Mouse (Mus musculus): Measurements from ENCODE around the gene Klhl10. TPM values are rescaled to one million over a fixed set of nuclear protein-coding genes. Genes with fewer than 3 reads are reported as not detected.

Klhl10 gene
- polyA plus RNA-seq, 1 experiment from 2014 or later: 0.68 TPM

DNA sequence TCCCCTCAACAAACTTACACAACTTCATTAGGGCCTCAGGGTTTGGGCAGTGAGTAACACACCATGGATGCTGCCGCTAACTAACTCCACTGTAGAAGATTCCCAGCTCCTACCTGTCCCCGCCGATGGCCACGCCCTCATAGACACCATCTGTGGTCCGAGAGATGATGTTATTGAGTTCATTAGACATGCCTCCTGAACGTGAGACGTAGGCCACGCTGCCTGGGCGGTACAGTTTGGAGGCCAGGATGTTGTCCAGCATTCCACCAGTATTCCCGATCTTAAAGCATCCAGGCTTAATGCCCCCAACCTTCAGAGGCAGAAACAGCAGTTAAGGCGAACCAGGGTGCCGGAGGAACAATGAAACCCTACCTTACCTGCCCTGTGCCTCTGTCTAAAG is 52.1 kb downstream of the Klhl10 start:
- WGBS: 93% methylated on average over 12 of the region's 12 CpGs
- Histone ChIP-seq H3K4me1 (ENCODE audit: control insufficient read depth, insufficient read depth, low read length) (no peaks in the 10 kb centered on the region), H3K36me3 (ENCODE audit: control insufficient read depth, insufficient read depth, low read length) (peaks cover 94% of the 10 kb centered on the region), H3K4me3 (ENCODE audit: low read length) (no peak overlapping the region), H3K27me3 (ENCODE audit: control insufficient read depth, insufficient read depth, low read length) (no peaks in the 10 kb centered on the region), H3K27ac (ENCODE audit: low read depth, low read length) (no peak overlapping the region), H3K9me3 (ENCODE audit: control insufficient read depth, low read length) (no peaks in the 10 kb centered on the region), H3K9ac (ENCODE audit: low read depth, low read length) (no peak overlapping the region), H3K4me2 (replicated peaks; ENCODE audit: low read depth, low read length) (no peak overlapping the region)
- no peak for ATAC-seq (ENCODE audit: low FRiP score, low TSS enrichment)

DNA sequence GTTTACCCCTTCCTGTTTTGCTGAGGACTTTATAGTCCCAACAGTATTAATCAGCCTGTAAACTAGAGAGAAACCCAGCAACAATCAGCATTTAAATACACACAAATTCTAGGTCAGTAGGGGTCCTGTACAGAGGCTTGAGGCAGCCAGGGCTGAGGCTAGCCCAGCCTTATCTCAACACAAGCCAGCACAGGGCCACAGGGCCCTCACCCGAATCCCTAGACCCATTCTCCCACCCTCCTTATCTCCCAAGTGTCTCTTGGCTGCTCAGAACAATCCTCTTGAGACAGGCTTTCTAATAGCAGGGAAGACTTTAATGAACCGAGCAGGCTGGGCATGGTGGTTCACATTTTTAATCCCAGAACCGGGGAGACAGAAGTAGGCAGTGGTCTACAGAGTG is 58.5 kb downstream of the Klhl10 start:
- ATAC-seq (ENCODE audit: low FRiP score, low TSS enrichment): no peak
- Histone ChIP-seq H3K27me3 (ENCODE audit: control insufficient read depth, insufficient read depth, low read length) (no peaks in the 10 kb centered on the region), H3K27ac (ENCODE audit: low read depth, low read length) (no peak overlapping the region), H3K36me3 (ENCODE audit: control insufficient read depth, insufficient read depth, low read length) (peaks cover 89% of the 10 kb centered on the region), H3K9me3 (ENCODE audit: control insufficient read depth, low read length) (no peaks in the 10 kb centered on the region), H3K4me3 (ENCODE audit: low read length) (no peak overlapping the region), H3K9ac (ENCODE audit: low read depth, low read length) (no peak overlapping the region), H3K4me2 (replicated peaks; ENCODE audit: low read depth, low read length) (no peak overlapping the region), H3K4me1 (ENCODE audit: control insufficient read depth, insufficient read depth, low read length) (no peaks in the 10 kb centered on the region)
- 92% methylated on average over 3 of the region's 3 CpGs for WGBS

DNA sequence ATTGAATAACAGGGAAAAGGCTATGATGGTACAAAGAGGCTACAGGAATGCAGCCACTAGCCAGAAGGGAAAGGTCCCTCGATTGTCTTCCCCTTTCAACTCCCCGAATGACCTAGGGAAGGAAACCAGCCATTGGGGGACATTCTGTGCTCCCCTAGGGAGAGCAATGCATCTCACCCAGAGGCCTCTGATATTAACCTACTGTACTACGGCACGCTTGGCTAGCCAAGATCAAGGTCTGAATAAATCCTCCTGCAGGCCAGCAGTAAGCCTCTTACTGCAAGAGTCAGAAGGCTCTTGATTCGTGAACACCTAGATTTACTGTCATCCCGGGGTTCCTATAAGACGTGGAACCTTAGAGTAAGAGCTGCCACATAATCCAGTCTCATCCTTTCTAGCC is 58.9 kb downstream of the Klhl10 start:
- no peaks in the 10 kb centered on the region for H3K27me3 ChIP-seq (ENCODE audit: control insufficient read depth, insufficient read depth, low read length)
- H3K9me3 ChIP-seq (ENCODE audit: control insufficient read depth, low read length): no peaks in the 10 kb centered on the region
- no peak overlapping the region for H3K4me2 ChIP-seq (replicated peaks; ENCODE audit: low read depth, low read length)
- H3K36me3 ChIP-seq (ENCODE audit: control insufficient read depth, insufficient read depth, low read length): peaks cover 89% of the 10 kb centered on the region
- H3K4me3 ChIP-seq (ENCODE audit: low read length): no peak overlapping the region
- no peaks in the 10 kb centered on the region for H3K4me1 ChIP-seq (ENCODE audit: control insufficient read depth, insufficient read depth, low read length)
- no peak overlapping the region for H3K9ac ChIP-seq (ENCODE audit: low read depth, low read length)
- ATAC-seq (ENCODE audit: low FRiP score, low TSS enrichment): no peak
- H3K27ac ChIP-seq (ENCODE audit: low read depth, low read length): no peak overlapping the region
- WGBS: 73% methylated on average over 7 of the region's 7 CpGs

DNA sequence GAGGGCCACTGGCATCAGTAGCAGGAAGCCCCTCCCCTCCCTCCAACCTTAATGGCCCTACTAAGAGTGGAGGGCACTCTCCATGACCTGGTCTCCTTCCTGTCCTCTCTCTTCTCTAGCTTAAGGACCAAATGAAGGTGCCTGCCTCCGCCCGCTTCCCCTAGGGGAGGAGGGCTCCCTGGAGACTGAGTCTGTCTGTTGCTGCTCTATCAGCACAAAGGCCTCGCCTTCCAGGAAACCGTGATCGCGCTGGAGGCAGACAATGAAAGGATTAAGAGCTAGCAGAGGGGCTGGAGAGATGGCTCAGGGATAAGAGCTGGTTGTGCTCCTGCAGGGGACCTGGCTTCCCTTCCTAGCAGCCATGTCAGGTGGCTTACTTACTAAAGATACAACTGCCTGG is 59.6 kb downstream of the Klhl10 start:
- Histone ChIP-seq H3K4me1 (ENCODE audit: control insufficient read depth, insufficient read depth, low read length) (no peaks in the 10 kb centered on the region), H3K27ac (ENCODE audit: low read depth, low read length) (no peak overlapping the region), H3K27me3 (ENCODE audit: control insufficient read depth, insufficient read depth, low read length) (no peaks in the 10 kb centered on the region), H3K9me3 (ENCODE audit: control insufficient read depth, low read length) (no peaks in the 10 kb centered on the region), H3K36me3 (ENCODE audit: control insufficient read depth, insufficient read depth, low read length) (peaks cover 88% of the 10 kb centered on the region), H3K4me2 (replicated peaks; ENCODE audit: low read depth, low read length) (no peak overlapping the region), H3K9ac (ENCODE audit: low read depth, low read length) (no peak overlapping the region), H3K4me3 (ENCODE audit: low read length) (no peak overlapping the region)
- 53% methylated on average over 6 of the region's 6 CpGs for WGBS
- ATAC-seq (ENCODE audit: low FRiP score, low TSS enrichment): no peak

DNA sequence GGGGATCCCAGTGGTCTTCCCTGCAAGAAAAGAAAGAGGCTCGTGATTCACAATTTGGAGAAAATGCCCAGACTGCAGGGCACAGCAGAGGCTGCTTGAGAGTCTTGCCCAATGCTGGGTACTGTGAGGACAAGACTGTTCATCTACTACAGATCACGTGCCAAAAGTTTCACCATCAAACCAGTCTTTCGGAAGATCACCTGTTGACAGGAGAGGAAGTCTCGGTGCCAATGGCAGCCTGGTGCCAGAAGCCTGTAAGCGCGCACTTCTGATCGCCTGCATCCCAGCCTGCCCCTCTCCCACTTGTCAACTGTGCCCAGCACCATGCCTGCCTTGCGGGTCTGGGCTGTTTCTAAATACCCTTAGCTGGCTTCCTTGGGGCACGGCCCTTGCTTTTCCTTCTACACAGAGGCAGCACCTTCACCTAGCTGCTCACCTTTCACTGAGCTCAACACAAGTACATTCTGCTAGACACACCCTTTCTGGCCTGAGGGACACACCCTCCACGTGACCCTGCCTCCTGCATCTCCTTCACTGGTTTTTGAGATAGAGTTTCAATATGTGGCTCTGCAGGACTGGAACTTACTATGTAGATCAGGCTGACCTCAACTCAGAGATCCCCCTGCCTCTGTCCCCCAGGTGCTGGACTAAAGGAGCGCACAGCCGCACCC is 63.4 kb downstream of the Klhl10 start:
- H3K4me1 ChIP-seq (ENCODE audit: control insufficient read depth, insufficient read depth, low read length): no peaks in the 10 kb centered on the region
- no peak overlapping the region for H3K27ac ChIP-seq (ENCODE audit: low read depth, low read length)
- peaks cover 85% of the 10 kb centered on the region for H3K36me3 ChIP-seq (ENCODE audit: control insufficient read depth, insufficient read depth, low read length)
- no peak overlapping the region for H3K4me3 ChIP-seq (ENCODE audit: low read length)
- H3K9me3 ChIP-seq (ENCODE audit: control insufficient read depth, low read length): no peaks in the 10 kb centered on the region
- no peak overlapping the region for H3K9ac ChIP-seq (ENCODE audit: low read depth, low read length)
- H3K4me2 ChIP-seq (replicated peaks; ENCODE audit: low read depth, low read length): no peak overlapping the region
- no peak for ATAC-seq (ENCODE audit: low FRiP score, low TSS enrichment)
- 92% methylated on average over 12 of the region's 12 CpGs for WGBS
- no peaks in the 10 kb centered on the region for H3K27me3 ChIP-seq (ENCODE audit: control insufficient read depth, insufficient read depth, low read length)

DNA sequence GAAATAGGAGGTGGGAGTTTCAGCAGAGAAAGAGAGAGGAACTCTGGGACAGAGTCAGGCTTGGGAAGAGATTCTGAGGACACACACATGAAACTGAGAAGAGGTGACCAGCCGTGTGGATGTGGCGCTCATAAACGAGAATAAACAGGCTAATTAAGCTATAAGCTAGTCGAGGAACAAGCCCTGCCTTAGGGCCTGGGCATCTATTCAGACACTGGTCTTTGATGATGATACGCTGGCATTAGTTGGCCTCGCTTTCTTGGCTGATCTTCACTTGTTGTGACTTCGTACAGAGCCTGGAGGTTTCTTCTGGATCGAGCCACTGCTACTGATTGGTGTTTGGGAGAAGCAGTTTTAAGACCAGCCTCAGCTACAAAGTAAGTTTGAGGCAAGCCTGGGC is 64.3 kb downstream of the Klhl10 start:
- ATAC-seq (ENCODE audit: low FRiP score, low TSS enrichment): no peak
- WGBS: 96% methylated on average over 8 of the region's 8 CpGs
- no peaks in the 10 kb centered on the region for H3K27me3 ChIP-seq (ENCODE audit: control insufficient read depth, insufficient read depth, low read length)

More for the DNA sequence above, 64.3 kb downstream of the Klhl10 start:
- Histone ChIP-seq H3K4me1 (ENCODE audit: control insufficient read depth, insufficient read depth, low read length) (no peaks in the 10 kb centered on the region), H3K27ac (ENCODE audit: low read depth, low read length) (no peak overlapping the region), H3K9ac (ENCODE audit: low read depth, low read length) (no peak overlapping the region), H3K9me3 (ENCODE audit: control insufficient read depth, low read length) (no peaks in the 10 kb centered on the region), H3K36me3 (ENCODE audit: control insufficient read depth, insufficient read depth, low read length) (peaks cover 83% of the 10 kb centered on the region), H3K4me3 (ENCODE audit: low read length) (no peak overlapping the region), H3K4me2 (replicated peaks; ENCODE audit: low read depth, low read length) (no peak overlapping the region)

Small RNA genes lying within 50 kb of the gene (microRNA-seq; reads per million reads assigned to microRNA genes)
- gene Gm27374 (not detected), gene Mir7116 (not detected)

Other genes starting within 250 kb of the Klhl10 start
- gene Krt9, start 248.7 kb upstream of the Klhl10 start, polyA plus RNA-seq (2014; fragmentation: Nextera tagmentation; extraction: Ambion mirVana): not detected in 2 replicates
- not detected in 2 replicates for gene Krt14, start 234.4 kb upstream of the Klhl10 start, polyA plus RNA-seq (2014; fragmentation: Nextera tagmentation; extraction: Ambion mirVana)
- not detected in 2 replicates for gene Krt16, start 193.0 kb upstream of the Klhl10 start, polyA plus RNA-seq (2014; fragmentation: Nextera tagmentation; extraction: Ambion mirVana)
- 0.13 and 0.14 TPM in 2 replicates for gene Krt17, start 180.9 kb upstream of the Klhl10 start, polyA plus RNA-seq (2014; fragmentation: Nextera tagmentation; extraction: Ambion mirVana)
- not detected in 2 replicates for gene Krt42, start 172.0 kb upstream of the Klhl10 start, polyA plus RNA-seq (2014; fragmentation: Nextera tagmentation; extraction: Ambion mirVana)
- 1,744 and 1,749 TPM in 2 replicates for gene Eif1, start 122.0 kb upstream of the Klhl10 start, polyA plus RNA-seq (2014; fragmentation: Nextera tagmentation; extraction: Ambion mirVana)
- not detected in 2 replicates for gene Gast, start 107.5 kb upstream of the Klhl10 start, polyA plus RNA-seq (2014; fragmentation: Nextera tagmentation; extraction: Ambion mirVana)
- 6.0 and 6.3 TPM in 2 replicates for gene Hap1, start 85.8 kb upstream of the Klhl10 start, polyA plus RNA-seq (2014; fragmentation: Nextera tagmentation; extraction: Ambion mirVana)
- gene Jup, start 44.2 kb upstream of the Klhl10 start, polyA plus RNA-seq (2014; fragmentation: Nextera tagmentation; extraction: Ambion mirVana): 66.8 and 84.7 TPM in 2 replicates
- 59.7 and 63.3 TPM in 2 replicates for gene P3h4, start 27.1 kb upstream of the Klhl10 start, polyA plus RNA-seq (2014; fragmentation: Nextera tagmentation; extraction: Ambion mirVana)
- 75.4 and 113 TPM in 2 replicates for gene Fkbp10, start 26.2 kb upstream of the Klhl10 start, polyA plus RNA-seq (2014; fragmentation: Nextera tagmentation; extraction: Ambion mirVana)
- gene Nt5c3b, start 109 bp upstream of the Klhl10 start, polyA plus RNA-seq (2014; fragmentation: Nextera tagmentation; extraction: Ambion mirVana): 100 and 112 TPM in 2 replicates
- gene Klhl11, start 30.8 kb downstream of the Klhl10 start, polyA plus RNA-seq (2014; fragmentation: Nextera tagmentation; extraction: Ambion mirVana): 8.5 and 12.3 TPM in 2 replicates
- gene Acly, start 86.1 kb downstream of the Klhl10 start, polyA plus RNA-seq (2014; fragmentation: Nextera tagmentation; extraction: Ambion mirVana): 70.1 and 158 TPM in 2 replicates
- 0.58 and 0.77 TPM in 2 replicates for gene Ttc25, start 103.7 kb downstream of the Klhl10 start, polyA plus RNA-seq (2014; fragmentation: Nextera tagmentation; extraction: Ambion mirVana)
- gene Cnp, start 133.0 kb downstream of the Klhl10 start, polyA plus RNA-seq (2014; fragmentation: Nextera tagmentation; extraction: Ambion mirVana): 17.0 and 25.0 TPM in 2 replicates
- gene Nkiras2, start 177.3 kb downstream of the Klhl10 start, polyA plus RNA-seq (2014; fragmentation: Nextera tagmentation; extraction: Ambion mirVana): 63.6 and 67.6 TPM in 2 replicates
- gene Dnajc7, start 178.3 kb downstream of the Klhl10 start, polyA plus RNA-seq (2014; fragmentation: Nextera tagmentation; extraction: Ambion mirVana): 86.2 and 126 TPM in 2 replicates

Data from kidney, embryonic 14.5 days (tissue).